Mouse (Mus musculus): ENCODE measurements around the gene Atr.
"Not testable (repeated sequence)": the region's sequence is repeated elsewhere in the genome, so short reads cannot be mapped to it uniquely, and the experiment has no call there.

The Atr gene

DNA sequence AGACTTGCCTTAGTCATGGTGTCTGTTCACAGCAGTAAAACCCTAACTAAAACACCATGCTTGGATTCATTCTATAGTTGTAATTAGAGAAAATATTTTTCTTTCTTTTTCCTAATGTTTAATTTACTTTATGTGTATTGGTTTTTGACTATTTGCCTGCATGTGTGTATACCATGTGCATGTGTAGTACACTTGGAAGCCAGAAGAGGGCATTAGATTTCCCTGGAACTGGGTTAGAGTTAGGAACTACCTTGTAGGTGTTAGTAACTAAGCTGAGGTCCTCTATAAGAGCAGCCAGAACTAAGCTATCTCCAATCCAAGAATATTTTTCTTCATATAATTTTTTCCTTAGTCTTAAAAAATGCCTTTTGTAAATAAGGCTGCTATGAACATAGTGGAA lies 75.5 kb downstream of the Atr start:
- in situ Hi-C loops (cut with MboI), result no loop called here

- in situ Hi-C loops (cut with MboI), result no loop called here
These were observed 96.3 kb downstream of the Atr start for GRCm38 (mm10) chr9:95953658-95954057.

DNA sequence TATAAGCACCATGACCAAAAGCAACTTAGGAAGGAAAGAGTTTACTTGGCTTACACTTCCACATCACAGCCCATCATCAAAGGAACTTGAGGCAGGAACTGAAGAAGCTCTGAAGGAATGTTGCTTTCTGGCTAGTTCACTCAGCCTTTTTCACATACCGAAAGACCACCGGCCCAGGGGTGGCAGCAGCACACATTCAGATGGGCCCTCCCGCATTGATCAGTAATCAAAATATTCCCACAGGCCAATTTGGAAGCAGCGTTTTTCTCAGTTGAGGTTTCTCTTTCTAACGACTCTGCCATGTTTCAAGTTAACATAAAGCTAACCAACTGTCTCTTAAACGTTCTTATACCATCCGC lies 96.8 kb downstream of the Atr start:
- in situ Hi-C loops (cut with MboI), result no loop called here

- in situ Hi-C loops (cut with MboI), result no loop called here
These were observed 97.4 kb downstream of the Atr start, which contains the start of gene Xrn1 for GRCm38 (mm10) chr9:95954585-95955461. Gene Xrn1, plus strand, starts transcription at chr9:95954760.

GRCm38 (mm10) chr9:95957611-95958010 lies 100.2 kb downstream of the Atr start:
- in situ Hi-C loops (cut with MboI), result no loop called here

DNA sequence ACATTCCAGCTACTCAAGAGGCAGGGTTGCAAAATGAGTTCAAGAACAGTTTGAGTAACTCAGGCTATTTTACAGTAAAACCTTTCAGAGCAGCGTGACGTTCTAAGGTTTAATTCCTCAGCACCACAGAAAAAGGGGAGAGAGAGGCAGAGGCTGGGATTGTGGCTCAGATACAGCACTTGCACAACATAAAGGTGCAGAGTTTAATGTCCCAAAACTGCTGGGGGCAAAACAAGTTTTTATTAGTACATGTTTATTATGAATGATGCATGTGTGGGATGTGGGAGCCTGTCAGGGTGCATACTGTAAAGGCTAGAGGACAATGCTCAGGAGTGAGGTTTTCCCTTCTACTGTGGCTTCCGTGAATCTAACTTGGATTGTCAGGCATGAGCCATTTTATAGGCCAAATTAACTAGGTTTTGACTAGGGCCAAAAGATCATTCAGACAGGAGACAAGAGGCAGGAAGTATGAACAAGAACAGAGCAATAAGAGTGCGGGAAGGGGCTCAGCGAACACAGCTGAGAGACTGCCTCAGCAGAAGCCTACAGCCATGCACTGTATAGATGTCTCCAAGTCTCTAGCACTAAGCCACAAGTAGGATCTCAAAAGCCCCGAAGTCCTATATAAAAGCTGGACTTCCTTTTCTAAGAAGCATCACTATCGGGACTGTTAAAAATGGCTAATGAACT lies 100.8 kb downstream of the Atr start:
- in situ Hi-C loops (cut with MboI), result no loop called here

DNA sequence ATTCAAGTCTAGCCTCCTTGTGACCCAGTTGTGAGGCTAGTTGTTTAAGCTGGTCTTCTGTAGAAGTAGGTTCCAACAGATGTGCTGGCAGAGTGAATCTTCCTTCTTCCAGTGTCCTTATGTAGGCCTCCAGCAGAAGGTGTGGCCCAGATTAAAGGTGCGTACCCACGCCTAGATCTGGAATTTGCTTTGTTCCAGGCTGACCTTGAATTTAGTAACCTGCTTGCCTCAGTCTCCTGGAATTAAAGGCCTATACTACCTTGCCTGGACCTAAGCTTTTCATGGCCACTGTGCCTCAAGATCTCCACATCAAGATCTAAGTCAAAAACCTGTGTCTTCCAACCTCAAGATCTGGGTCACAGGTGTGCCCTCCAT lies 101.3 kb downstream of the Atr start:
- in situ Hi-C loops (cut with MboI), result not testable (repeated sequence)

DNA sequence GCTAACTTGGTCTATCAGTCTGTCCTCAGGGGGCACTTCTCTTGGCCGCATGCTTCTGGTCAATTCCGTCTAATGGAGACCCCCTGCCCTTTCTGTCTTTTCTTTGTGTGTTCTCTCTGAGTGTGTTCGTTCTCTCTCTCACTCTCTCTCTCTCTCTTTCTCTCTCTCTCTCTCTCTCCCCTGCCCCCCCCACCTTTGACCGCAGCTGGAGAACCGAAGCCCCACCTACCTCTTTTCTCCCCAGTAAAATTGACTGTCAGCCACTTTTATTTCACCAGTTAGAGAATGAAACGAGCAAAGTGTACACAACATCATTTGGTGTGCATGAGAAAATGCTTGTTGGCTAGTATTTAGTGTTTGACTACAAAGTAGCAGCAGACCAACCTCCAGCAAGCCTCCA lies 101.8 kb downstream of the Atr start:
- in situ Hi-C loops (cut with MboI), result no loop called here

DNA sequence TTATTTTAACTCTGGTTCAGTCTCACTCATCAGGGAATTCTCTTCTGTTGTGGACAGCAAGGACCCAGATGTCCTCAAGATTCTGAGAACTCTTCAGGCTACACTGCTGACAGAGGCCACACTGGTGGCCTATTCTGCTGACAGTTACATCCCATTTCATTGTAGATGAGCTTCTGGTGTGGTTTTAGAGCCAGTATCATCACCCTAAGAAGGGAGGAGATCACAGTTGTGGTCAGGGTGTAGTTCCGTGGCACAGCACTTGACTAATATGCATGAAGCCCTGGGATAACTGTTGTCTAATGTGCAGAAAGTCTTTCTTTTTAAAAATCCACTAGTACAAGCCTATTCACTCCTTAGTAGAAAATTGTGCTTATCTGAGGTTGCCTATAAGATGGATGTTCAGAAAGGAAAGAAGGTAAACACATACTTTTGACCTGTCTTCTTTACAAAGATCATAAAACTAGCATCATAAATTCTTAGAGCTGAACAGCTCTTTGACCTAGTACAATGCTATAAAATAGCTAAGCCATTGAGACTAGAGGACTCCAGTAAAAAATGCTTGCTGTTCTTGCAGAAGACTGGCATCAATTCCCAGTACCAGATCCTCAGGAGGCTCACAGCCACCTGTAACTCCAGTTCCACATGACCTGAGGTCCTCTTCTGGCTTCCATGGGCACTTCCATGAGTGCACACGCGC lies 102.5 kb downstream of the Atr start:
- in situ Hi-C loops (cut with MboI), result no loop called here

GRCm38 (mm10) chr9:95961058-95961457 lies 103.7 kb downstream of the Atr start:
- in situ Hi-C loops (cut with MboI), result no loop called here

DNA sequence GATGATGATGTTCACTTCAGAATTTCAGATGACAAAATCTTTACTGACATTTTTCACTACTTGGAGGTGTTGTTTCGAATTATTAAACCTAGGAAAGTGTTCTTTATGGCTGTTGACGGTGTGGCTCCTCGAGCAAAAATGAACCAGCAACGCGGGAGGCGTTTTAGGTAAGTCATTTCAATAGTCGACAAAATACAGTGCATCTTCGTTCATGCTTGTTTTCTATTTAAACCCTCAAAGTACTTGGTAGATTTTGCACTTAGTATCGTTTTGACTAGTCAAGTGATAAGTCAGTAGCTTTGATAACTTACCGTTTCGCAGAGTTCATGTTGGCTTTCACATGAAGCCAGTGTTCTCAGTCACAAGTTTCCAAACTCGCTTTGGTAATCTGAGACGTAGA lies 106.6 kb downstream of the Atr start:
- in situ Hi-C loops (cut with MboI), result no loop called here

GRCm38 (mm10) chr9:95978279-95978678 lies 120.9 kb downstream of the Atr start:
- in situ Hi-C loops (cut with MboI), result no loop called here

- in situ Hi-C loops (cut with MboI), result no loop called here
These were observed 122.5 kb downstream of the Atr start for GRCm38 (mm10) chr9:95979896-95980295.

- in situ Hi-C loops (cut with MboI), result no loop called here
These were observed 134.9 kb downstream of the Atr start for GRCm38 (mm10) chr9:95992255-95992654.

Data from mature B cell (primary cell).